Mouse (Mus musculus): ENCODE measurements around the gene Gm4131. TPM values are rescaled to one million over a fixed set of nuclear protein-coding genes. Genes with fewer than 3 reads are reported as not detected.
"Not testable (repeated sequence)": the region's sequence is repeated elsewhere in the genome, so short reads cannot be mapped to it uniquely, and the experiment has no call there.

Gene Gm4131
- not detected in 2 replicates for total RNA-seq (2017)

DNA sequence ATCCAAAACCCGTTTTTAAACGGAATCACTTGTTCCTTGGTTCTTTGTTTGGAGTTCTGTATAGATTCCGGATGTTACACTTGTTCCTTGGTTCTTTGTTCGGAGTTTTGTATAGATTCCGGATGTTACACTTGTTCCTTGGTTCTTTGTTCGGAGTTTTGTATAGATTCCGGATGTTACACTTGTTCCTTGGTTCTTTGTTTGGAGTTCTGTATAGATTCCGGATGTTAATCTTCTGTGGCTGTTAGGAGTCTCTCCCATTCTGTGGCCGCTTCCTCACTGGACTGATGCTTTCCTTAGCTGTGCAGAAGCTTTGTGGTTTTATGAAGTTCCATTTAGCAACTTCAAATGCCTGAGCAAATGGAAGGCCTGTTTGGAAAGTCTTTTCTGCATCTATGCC lies at the start of gene Gm4131:
Gene Gm4131 (minus strand): TSS at position 101 of the 400 bp plus-strand sequence.
- not testable (repeated sequence) for ATAC-seq (ENCODE audit: extremely low read depth, insufficient number of reproducible peaks, low FRiP score, poor library complexity, severe bottlenecking)

DNA sequence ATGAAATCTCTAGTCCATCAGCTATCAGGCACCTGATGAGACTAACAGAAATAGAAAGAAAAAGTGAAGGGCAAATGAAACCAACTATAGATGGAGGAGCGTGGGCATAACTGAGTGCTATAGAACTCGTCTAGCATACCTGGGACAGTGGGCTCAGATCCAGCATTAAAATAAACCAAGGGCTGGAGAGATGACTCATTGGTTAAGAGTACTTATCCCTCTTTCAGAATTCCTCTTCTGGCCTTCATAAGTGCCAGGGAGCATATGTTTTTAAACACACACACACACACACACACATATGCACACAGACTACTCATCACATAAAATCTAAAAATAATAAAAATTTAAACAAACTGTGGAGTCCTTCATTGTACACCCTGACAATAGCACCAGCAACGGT lies 43.2 kb upstream of the Gm4131 start:
- ATAC-seq (ENCODE audit: extremely low read depth, insufficient number of reproducible peaks, low FRiP score, poor library complexity, severe bottlenecking), result no peak

DNA sequence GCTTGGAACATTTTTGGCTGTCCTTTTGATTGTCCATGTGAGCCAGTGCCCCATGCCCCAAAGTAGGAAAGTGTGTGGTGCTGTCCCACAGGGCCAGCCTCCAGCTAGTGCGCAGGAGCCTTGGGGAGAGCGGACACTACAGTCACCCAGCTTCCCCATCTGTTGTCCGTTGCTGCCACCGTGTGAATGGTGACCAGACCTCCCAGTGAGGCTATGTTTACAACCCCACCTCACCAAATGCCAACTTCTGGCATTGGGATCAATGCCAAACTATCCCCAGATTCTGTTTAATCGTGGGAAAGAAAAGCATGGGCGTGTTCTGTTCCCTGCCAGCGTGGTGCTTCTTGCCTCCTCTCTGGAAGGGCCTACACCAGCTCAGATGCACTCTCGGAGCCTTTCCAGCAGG lies 41.1 kb upstream of the Gm4131 start:
- no peak for ATAC-seq (ENCODE audit: extremely low read depth, insufficient number of reproducible peaks, low FRiP score, poor library complexity, severe bottlenecking)

DNA sequence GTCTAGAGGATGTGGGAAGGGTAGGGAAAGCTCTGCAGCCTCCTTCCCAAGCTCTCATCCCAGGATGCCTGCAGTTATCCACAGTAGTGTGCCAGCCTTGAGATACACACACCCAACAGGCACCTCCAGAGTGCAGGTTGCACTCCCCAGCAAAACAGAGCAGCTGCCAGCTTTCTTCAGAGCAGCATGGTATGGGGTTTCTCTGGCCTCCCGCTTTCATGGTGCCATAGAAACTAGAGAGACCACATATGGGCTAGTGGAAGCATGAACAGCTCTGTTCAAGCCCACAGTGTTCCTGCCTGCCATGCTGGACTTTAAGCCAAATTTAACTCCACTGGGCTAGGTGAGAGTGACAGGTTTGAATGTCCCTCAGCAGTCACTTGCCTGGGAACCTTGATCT lies 36.1 kb upstream of the Gm4131 start:
- no peak for ATAC-seq (ENCODE audit: extremely low read depth, insufficient number of reproducible peaks, low FRiP score, poor library complexity, severe bottlenecking)

DNA sequence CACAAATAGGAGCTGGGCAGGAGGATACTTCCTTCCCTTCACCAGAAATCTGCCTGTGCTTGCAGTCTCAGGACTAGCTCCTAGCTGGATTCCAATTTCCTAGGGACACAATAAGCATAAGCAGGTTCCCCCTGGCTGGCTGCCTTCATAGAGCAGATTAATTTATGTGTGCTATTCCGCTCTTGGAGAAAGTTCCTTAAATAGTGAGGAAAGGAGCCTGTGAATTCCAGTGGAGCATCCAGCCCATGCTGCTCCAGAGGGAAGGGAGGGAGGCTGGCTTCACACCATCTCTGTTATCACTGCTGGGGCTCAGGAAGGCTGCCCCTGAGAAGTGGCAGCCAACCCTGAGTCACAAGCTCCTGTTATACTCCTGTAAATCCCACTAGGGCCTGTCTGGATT lies 35.5 kb upstream of the Gm4131 start:
- ATAC-seq (ENCODE audit: extremely low read depth, insufficient number of reproducible peaks, low FRiP score, poor library complexity, severe bottlenecking), result no peak

DNA sequence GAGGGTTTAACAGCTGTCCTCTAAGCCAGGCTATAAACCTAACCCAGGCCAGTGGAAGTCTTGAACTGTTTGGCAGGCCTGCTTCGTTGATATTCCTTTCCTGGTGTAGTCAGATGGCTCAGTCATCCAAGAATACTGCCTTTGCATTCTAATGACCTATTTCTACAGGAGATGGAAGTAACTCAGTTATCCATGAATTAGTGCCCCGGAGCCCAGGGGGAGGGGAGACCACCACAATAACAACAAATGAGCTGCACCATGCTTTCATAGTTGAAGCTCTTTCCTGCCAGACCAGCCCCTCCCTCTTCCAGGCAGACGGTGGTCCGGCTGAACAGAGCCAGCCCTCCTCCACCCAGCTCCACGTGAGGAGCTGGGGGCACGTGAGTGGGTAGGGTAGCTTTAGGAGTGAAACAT lies 33.4 kb upstream of the Gm4131 start:
- ATAC-seq (ENCODE audit: extremely low read depth, insufficient number of reproducible peaks, low FRiP score, poor library complexity, severe bottlenecking), result no peak

DNA sequence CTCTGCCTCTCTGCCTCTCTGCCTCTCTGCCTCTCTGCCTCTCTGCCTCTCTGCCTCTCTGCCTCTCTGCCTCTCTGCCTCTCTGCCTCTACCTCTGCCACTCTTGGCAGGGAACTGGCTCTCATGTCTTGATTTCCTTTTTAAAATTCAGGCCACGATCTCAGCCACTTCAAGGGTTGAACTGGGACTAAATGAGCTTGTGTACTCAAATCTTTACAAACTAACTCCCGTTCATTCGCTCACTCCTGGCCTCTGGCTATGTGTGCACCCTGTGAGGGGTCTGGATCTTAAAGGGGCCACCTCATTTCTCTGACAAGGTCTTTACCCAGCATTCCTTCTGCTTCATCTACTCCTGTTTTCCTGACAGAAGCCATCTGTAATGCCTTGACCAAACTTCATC lies 18.6 kb upstream of the Gm4131 start:
- ATAC-seq (ENCODE audit: extremely low read depth, insufficient number of reproducible peaks, low FRiP score, poor library complexity, severe bottlenecking), result no peak

DNA sequence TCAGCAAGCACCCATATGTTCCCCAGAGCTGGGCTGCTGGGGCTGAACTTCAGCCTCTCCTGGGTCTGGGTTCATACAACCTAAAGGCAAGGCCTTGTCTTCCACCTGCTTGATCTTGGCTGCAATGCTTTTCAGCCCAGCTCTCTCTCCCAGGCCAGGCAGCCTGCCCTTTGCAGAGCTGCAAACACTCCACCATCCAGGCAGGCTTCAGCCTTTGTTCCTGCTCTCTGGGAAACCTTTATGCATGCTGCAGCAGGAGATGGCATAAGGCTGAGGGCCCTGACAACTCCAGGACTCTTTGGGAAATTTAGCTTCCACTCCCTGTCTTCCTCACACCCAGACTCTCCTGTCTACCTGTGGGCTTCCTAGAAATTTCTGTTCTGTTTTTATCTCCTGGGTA lies 17.9 kb upstream of the Gm4131 start:
- ATAC-seq (ENCODE audit: extremely low read depth, insufficient number of reproducible peaks, low FRiP score, poor library complexity, severe bottlenecking), result no peak

DNA sequence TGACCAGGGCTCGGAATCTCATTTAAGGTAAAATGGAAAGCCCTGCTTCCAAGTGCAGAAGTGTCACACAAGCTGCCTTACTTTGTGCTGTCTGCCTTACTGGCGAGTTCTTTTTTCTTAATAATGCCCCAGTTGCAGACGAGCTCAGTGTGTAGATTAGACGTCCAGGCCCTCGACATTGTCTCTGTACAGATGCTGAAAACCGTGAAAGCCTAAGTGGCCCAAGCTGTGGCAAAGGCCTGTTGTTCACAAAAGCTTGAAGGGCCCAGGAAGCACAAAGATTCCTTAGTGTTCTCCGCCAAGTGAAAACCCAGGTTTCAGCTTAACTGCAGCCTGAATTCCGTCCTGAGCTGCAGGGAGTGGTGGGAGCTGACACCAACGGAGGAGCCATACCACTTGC lies 15.0 kb upstream of the Gm4131 start:
- no peak for ATAC-seq (ENCODE audit: extremely low read depth, insufficient number of reproducible peaks, low FRiP score, poor library complexity, severe bottlenecking)

DNA sequence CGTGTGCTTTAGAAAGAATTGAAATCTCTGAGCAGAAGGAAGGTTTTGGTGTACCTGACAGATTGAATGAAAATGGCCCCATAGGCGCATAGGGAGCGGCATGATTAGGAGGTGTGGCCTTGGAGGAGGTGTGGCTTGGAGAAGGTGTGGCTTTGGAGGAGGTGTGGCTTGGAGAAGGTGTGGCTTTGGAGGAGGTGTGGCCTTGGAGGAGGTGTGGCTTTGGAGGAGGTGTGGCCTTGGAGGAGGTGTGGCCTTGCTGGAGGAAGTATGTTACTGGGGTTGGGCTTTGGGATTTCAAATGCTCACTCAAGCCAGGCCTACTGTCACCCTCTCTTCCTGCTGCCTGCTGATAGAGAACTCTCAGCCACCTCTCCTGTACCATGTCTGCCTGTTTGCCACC lies 14.2 kb upstream of the Gm4131 start:
- ATAC-seq (ENCODE audit: extremely low read depth, insufficient number of reproducible peaks, low FRiP score, poor library complexity, severe bottlenecking), result no peak

DNA sequence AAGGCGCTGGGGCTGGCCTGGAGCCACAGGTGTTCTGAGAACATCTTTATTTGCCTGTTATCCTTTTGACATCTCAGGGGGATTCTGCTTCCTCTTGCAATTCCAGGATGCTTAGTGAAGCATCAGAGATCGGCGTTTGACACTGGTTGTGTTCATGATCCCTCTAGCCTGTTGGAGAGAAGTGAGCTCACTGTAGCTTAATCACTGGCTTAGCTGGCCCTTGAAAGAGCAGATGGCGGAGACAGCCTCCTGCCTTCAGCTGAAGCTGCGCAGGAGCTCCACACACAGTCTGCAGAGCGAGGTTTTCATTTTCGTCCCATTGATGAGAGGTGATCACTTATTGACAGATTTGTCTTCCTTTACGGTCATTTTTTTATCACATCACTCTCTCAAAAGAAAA lies 9.1 kb upstream of the Gm4131 start:
- ATAC-seq (ENCODE audit: extremely low read depth, insufficient number of reproducible peaks, low FRiP score, poor library complexity, severe bottlenecking), result no peak

DNA sequence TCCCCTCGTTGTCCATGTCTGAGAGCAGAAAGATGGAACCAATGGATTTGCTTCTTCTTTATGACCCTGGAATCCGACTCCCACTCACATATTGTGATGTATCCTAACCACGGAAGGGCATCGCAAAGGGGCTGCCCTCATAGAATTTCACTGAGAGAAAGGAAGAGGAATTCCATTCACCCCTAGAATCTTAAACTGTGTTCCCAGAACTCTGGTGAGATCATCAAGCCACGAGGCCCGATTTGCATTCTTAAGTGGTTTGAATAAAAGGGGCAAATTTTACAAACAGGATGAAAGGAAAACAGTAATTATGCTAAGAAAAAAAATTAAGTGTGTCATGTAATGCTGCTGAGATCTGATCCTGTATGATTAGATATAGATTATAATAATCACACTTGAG lies 8.2 kb upstream of the Gm4131 start:
- no peak for ATAC-seq (ENCODE audit: extremely low read depth, insufficient number of reproducible peaks, low FRiP score, poor library complexity, severe bottlenecking)

DNA sequence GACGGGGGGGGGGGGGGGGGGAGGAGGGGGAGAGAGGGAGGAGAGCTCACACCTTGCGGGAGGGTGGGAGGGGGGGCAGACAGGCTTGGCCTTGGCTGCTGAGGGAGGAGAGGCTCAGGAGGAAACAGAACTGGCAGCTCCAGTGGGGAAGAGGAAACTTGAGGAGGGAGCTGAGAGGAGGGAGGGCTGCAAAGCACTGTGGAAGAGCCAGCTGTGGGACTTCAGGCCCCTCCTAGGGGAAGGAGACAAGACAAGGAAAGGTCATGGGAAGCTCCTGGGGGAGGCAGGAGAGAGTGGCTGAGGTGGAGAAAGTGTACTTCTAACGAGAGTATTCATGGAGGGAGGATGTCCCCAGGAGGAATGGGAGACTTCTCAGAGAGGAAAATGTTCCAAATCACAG lies 6.7 kb upstream of the Gm4131 start:
- no peak for ATAC-seq (ENCODE audit: extremely low read depth, insufficient number of reproducible peaks, low FRiP score, poor library complexity, severe bottlenecking)

DNA sequence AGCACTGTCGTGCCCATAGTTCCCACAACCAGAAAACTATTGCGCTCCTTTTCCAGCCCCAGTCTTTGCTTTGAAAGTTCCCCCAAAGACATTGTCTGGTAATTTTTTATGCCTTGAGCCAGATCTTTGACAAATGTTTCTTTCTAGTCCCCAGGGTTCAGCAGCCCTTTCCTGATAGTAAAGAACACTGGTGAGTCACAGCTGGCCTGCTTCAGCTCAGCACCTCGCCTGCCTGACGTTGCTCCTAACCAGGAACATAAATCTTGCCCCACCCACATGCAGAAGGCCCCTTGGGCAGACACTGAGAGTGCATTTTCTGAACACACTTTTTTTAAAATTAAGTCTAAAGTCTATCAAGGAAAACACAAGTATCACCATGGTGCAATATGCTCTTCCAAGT lies 3.6 kb upstream of the Gm4131 start:
- no peak for ATAC-seq (ENCODE audit: extremely low read depth, insufficient number of reproducible peaks, low FRiP score, poor library complexity, severe bottlenecking)

DNA sequence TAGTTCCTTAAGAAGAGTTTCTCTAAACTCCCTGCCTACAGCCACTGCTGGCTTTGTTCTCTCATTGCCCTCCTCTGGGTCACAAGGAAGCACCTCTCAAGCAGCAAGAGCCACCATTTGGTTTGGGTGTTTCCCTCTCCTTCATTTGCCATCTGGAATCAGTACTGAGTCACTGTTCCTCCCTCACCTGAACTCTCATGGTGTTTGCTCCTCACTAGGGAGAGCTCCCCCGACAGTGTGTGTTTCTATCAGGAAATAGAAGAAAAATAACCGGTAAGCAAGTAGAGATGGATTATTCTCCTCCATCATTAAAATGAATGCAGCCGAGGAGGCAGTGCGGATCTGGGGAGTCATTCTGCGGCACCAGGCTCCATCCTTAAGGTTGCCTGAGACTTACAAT lies 2.7 kb upstream of the Gm4131 start:
- ATAC-seq (ENCODE audit: extremely low read depth, insufficient number of reproducible peaks, low FRiP score, poor library complexity, severe bottlenecking), result no peak

DNA sequence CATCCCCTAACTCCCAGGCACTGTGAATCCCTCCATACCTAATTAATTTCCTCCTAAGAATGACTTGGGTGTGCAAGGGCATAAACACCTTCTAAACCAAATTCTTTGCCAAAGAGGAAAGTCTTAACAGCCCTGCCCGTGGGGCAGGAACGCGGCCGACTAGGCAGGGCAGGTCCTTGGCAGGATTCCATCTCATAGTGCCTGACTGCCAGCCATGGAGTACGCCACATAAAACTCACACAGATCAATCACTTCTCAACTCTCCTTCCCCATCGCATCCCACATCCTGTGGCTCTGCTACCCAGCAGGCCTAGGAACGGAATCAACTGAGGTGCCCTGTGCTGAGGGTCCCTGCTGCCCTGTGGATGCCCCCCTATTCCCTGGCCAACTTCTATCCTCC lies 3.0 kb downstream of the Gm4131 start:
- ATAC-seq (ENCODE audit: extremely low read depth, insufficient number of reproducible peaks, low FRiP score, poor library complexity, severe bottlenecking), result no peak

DNA sequence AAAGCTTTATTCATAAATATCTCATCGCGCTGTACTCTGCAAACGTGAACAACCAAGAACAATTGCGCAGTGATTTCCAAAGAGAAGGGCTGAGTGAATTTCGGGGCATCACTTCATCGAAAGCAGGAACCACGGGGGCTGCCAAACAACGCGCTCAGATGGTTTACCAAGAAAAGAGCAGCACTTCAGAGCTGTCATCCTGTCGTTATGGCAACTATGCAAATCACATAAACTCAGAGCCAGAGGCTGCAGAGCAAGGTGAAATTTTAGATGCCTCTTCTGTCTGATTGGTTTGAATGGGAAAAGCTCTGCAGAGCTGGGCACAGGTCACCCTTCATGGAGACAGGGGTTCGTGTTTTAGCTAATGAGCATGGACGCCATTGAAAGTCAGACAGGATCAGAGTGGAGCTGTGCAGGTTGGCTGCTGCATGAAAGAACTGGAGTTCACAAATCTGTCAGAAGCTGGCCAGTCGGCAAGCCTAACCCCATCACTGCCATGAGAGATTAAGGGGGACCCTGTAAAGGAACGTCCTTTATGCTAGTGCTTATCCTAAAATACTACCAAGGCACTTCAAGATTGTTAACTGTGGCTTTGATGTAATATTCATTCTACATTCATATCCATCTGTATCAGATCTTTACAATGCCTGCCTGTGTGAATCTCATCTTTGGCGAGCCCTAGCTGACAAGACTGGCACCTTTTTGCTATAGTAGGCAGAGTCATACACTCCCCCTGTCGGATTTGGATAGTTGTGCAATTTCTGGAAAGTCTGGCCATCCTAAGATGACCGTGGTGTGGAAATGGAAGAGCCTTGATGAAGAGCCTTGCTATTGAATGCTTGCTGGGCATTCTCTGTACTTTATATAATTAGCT lies 4.6 kb downstream of the Gm4131 start:
- no peak for ATAC-seq (ENCODE audit: extremely low read depth, insufficient number of reproducible peaks, low FRiP score, poor library complexity, severe bottlenecking)

DNA sequence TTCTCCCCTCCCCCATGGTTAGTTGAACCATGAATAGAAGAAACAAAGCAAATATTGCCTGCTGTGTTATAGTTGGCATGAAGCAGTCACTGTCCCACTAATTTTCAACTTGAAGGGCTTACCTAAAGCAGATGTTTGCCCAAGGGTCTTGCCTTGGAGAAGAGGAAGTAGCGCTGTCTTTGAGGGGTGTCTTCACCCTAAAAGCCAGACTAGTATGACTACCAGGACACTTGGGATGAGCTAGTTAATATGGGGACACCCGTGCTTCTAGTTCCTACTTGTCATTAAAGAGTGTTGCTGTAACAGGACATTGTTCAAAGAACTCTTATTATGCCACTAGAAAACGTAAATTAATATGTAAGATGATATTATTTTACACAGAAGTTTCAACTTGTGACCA lies 9.6 kb downstream of the Gm4131 start:
- ATAC-seq (ENCODE audit: extremely low read depth, insufficient number of reproducible peaks, low FRiP score, poor library complexity, severe bottlenecking), result no peak

DNA sequence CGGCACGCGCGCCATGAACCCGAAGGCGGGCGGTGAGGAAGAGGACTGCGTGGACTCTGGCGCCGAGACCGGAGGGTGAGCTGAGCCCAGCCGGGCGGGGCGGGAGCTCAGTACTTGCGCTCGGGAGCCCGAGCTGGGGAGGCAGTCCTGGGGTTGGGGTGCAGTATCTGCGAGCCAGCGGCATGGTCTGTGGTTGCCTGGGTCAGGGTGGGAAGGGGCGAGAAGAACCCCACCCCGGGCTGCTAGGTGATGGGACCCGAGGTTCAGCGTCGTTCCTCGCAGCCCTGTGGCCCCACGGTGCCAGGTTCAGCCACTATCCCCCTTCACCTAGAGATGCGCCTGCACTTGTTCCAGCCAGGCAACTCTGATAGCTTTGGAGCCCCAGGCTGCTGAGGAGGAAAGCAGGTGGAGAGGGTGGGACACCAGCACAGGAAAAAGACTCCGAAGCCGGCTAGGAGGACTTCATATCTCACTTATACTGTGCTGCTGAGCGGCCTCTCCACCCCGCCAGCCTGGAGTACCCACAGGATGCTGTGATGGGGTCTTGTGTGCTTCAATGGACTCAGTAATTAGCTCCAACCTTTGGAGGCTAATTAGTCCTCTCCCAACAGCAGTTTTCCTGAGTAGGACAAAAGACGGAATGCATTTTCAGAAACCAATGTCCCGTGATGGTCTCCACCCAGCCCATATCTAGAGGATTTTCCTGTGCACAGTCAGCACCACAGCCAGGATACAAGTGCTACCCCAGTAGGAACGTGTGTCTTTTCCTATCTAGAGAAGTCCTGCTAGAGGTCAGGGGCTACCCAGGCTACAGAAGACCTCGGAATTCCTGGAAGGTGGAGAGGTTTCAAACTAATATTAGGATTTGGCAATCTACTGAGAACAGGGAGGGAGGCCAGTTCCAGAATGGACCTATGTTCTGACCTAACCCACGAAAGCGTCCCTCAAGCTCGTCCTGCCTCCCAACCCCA lies 10.6 kb downstream of the Gm4131 start:
- no peak for ATAC-seq (ENCODE audit: extremely low read depth, insufficient number of reproducible peaks, low FRiP score, poor library complexity, severe bottlenecking)

DNA sequence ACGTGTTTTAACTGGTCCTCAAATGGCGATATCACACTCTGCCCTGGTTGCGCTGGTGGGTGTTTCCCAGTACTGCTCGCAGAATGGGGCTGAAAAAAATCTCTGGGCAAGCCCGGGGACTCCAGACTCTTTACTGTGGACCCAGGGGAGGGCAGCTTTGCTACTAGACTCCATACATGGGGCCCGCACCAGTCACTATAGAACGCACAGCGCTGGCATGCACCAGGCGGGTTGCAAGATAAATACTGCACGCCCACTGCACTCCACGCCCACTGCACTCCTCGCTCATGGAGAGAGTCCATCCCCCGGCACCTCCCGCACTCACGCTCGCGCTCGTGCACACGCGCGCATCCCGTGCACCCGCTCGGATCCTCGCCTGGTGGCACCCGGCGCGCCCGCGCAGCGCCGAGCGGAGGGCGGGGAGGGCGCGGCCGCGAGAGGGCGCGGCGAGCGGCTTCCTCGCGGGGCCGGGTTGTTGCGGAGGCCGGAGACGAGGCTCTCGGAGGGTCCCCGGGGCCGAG lies 11.4 kb downstream of the Gm4131 start, which contains the start of gene Fam124a:
Gene Fam124a (plus strand): TSS at position 429 of the 521 bp plus-strand sequence.
- ATAC-seq (ENCODE audit: extremely low read depth, insufficient number of reproducible peaks, low FRiP score, poor library complexity, severe bottlenecking), result no peak
